Mouse (Mus musculus) ES-Bruce4 (cell line): Measurements from ENCODE around the gene Cpox.

ENCODE experiments used
- CTCF ChIP-seq: IDR thresholded peaks from one replicate; pipeline ENCODE4 v1.8.1; 2011; ENCODE audit warnings: low read depth, low read length
- EP300 ChIP-seq: IDR thresholded peaks from 2 replicates; pipeline ENCODE4 v1.6.1; 2011; ENCODE audit warnings: low read depth, low read length; ENCODE audit not compliant: insufficient read depth
- POLR2A ChIP-seq: IDR thresholded peaks from one replicate; pipeline ENCODE4 v1.8.1; 2011; ENCODE audit warnings: low read length; ENCODE audit not compliant: insufficient read depth

GRCm38 (mm10) chr16:58697261-58697660 is 27.2 kb downstream of the Cpox start:
- TF ChIP-seq CTCF, result no peak
- TF ChIP-seq POLR2A, result no peak
- TF ChIP-seq EP300, result no peak
